ENCODE assay signal across 11 mouse cellular contexts in genomic region chr13:32630122-32630732, GRCm38 (mm10).
DNase-seq lines count a peak whose midpoint lies in the region; ATAC-seq lines count a peak whose summit lies in the region.
"Had no signal": no experiment of that assay in that cellular context is flagged by ENCODE, and none has a peak within 500 bp of the region (broad histone marks: within the 10 kb centered on the region; RNA-seq: fewer than 3 reads in every experiment).

No protein-coding gene starts in this region.

- no peaks in the 10 kb centered on the region for H3K4me1 ChIP-seq in intestine, embryonic 16.5 days (ENCODE audit: control insufficient read depth, insufficient read depth, low read length)
- no peaks in the 10 kb centered on the region for H3K4me1 ChIP-seq in intestine, embryonic 15.5 days (replicated peaks)
- H3K4me1 ChIP-seq in midbrain, embryonic 13.5 days (replicated peaks), result no peaks in the 10 kb centered on the region

- H3K9me3 ChIP-seq in intestine, embryonic 16.5 days (ENCODE audit: control insufficient read depth, low read length), result no peaks in the 10 kb centered on the region
- H3K9me3 ChIP-seq in intestine, embryonic 15.5 days, result no peaks in the 10 kb centered on the region
- H3K9me3 ChIP-seq in midbrain, embryonic 13.5 days, result no peaks in the 10 kb centered on the region

- intact Hi-C loops in heart, postnatal 10 days (cut with DNase I), result no loop called here

- H3K27ac ChIP-seq in intestine, embryonic 16.5 days (ENCODE audit: low read length), result no peak overlapping the region
- no peak overlapping the region for H3K27ac ChIP-seq in intestine, embryonic 15.5 days
- H3K27ac ChIP-seq in midbrain, embryonic 13.5 days, result no peak overlapping the region
- H3K27ac ChIP-seq: hindbrain, postnatal 0 days had no signal

- ATAC-seq in intestine, embryonic 16.5 days, result peak; percentile 42; the same call in 1 of the 2 replicates
- ATAC-seq in intestine, embryonic 15.5 days, result no peak
- no peak for ATAC-seq in midbrain, embryonic 13.5 days
- ATAC-seq: hindbrain, postnatal 0 days had no signal

- H3K27me3 ChIP-seq in intestine, embryonic 16.5 days (replicated peaks; ENCODE audit: control insufficient read depth, insufficient read depth, low read length), result no peaks in the 10 kb centered on the region
- no peaks in the 10 kb centered on the region for H3K27me3 ChIP-seq in intestine, embryonic 15.5 days (replicated peaks)
- H3K27me3 ChIP-seq in midbrain, embryonic 13.5 days, result no peaks in the 10 kb centered on the region
- H3K27me3 ChIP-seq: CH12.LX had no signal

- no peak overlapping the region for H3K4me3 ChIP-seq in intestine, embryonic 16.5 days (ENCODE audit: low read length)
- no peak overlapping the region for H3K4me3 ChIP-seq in intestine, embryonic 15.5 days (replicated peaks)
- no peak overlapping the region for H3K4me3 ChIP-seq in midbrain, embryonic 13.5 days (replicated peaks)

- no peak overlapping the region for H3K9ac ChIP-seq in intestine, embryonic 16.5 days (ENCODE audit: low read depth, low read length)
- no peak overlapping the region for H3K9ac ChIP-seq in intestine, embryonic 15.5 days
- H3K9ac ChIP-seq in midbrain, embryonic 13.5 days (replicated peaks), result no peak overlapping the region

- peak; percentile 91 for DNase-seq in heart, adult 11 months
- DNase-seq in heart, postnatal 10 days, result peak; percentile 35
- DNase-seq in lung, postnatal 14 days, result peak; percentile 71
- DNase-seq in frontal cortex, postnatal 14 days (ENCODE audit: low spot score in 2 of 2), result no peak
- DNase-seq in thymus, postnatal 10 days (ENCODE audit: low spot score in 2 of 2), result no peak
- DNase-seq: thymus, postnatal 4 days had no signal

- no peaks in the 10 kb centered on the region for H3K36me3 ChIP-seq in intestine, embryonic 16.5 days (ENCODE audit: control insufficient read depth, insufficient read depth, low read length)
- H3K36me3 ChIP-seq in intestine, embryonic 15.5 days, result no peaks in the 10 kb centered on the region
- no peaks in the 10 kb centered on the region for H3K36me3 ChIP-seq in midbrain, embryonic 13.5 days

- H3K4me2 ChIP-seq in intestine, embryonic 16.5 days (ENCODE audit: low read depth, low read length), result no peak overlapping the region
- H3K4me2 ChIP-seq in intestine, embryonic 15.5 days (replicated peaks), result no peak overlapping the region
- H3K4me2 ChIP-seq in midbrain, embryonic 13.5 days (replicated peaks), result no peak overlapping the region

Comparison
In these comparisons a context has a peak if more than half of its experiments do, and no peak if none do; other contexts are left out.
1. DNase-seq: peak in heart, adult 11 months (single experiment), heart, postnatal 10 days (2 of 2) and lung, postnatal 14 days (single experiment); none in frontal cortex, postnatal 14 days (0 of 2) and thymus, postnatal 10 days (0 of 2).